Mouse (Mus musculus) frontal cortex, postnatal 36 days (tissue): Measurements from ENCODE around the gene Six2.

Experiments used
- DNase-seq, 2 experiments: peaks; one replicate each; pipeline ENCODE4 v3.0.0; 2022; ENCODE audit warnings: low spot score in 2 of 2

Six2 gene

DNA sequence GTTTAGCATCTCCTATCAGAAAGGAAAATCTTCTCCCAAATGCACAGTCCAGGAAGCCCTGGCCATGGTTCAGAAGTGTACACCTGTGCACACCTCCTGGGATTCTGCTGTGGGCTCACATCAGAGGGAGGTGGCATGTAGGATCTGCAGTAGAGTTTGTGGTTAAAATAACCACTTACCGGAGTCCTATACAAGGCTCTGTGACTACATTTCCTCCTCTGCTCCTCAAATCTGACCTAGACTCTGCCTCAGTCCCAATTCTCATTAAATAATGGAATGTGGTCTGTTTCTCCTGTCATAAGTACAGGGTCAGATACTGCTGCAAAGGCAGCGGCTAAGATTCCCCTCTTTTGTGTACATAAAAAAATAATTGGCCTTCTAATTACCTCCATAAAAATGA lies 23.9 kb downstream of the Six2 start:
- DNase-seq, result no peak

DNA sequence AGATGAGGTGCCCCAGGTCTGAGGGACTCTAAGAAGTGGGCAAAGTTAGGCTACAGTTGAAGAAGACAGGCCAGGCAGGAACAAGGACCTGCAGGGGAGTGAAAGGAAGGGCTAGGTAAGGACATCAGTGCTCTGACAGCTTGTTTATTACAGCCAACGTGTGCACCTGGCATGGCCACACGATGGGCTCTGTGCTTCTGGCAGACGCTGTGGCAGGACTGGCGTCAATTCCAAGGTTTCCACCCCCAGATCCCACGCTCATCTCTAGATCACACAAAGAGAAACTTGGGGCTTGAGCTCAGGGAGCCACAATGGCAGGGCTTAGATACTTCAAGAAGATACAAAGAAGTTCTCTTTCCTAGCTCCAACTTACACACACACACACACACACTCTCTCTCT lies 26.6 kb downstream of the Six2 start:
- DNase-seq, result no peak

DNA sequence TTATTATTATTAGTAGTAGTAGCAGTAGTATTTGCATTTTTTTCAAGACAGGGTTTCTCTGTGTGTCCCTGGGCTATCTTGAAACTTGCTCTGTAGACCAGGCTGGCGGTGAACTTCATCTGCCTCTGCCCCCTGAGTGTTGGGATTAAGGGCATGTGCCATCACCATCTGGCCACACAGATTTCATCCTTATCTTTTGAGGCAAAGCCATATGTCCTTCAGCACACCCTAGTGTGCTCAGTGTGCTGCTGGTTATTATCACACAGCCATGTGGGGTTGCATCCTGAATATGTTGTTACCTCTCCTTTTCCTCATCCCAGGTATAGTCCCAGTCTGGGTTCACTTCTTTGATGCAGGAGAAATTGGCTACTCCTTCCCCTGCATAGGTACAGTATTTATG lies 28.1 kb downstream of the Six2 start:
- no peak for DNase-seq

DNA sequence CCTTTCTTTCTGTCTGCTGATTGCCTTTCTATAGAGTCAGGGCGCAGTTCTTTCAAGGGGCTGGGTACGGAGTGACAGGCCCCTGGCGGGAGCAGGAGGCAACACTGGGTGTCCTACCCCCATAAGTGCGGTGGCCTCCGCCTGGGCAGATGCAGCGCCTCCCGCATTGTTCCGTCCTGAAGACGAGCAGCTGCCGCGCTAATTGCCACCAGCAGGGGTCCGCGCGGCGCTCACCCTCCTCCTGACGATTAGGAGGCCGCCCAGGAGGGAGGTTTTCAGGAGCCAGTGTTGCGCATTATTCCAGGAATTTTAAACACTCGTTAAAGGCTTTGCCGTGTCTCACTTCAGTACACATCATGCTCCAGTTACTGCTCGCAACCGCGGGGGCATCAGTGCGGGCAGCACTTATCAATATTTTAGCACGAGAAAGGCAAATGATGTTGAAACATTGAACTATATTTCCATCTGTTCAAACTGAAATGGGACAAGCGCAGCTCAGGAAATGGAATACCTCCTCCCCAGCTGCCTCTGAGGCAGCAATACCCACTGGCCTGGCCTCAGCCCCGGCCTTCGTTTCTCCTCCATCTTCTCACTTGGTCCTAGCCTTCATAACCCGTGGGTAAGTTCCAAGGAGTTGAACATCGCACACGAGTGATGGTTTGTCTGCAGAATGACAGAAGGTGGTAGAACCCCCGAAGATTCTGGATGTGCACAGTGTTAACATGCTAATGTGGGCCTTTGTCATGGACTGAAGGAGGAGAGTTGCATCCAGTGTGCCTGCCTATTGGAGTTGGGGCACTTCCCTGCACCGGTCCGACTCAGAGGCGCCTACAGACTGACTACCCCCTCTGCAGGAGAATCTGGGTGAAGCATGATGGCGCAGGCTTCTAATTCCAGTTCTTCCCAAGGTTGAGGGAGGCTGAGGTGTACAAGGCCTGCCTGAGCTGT lies 42.1 kb downstream of the Six2 start:
- DNase-seq, result no peak

DNA sequence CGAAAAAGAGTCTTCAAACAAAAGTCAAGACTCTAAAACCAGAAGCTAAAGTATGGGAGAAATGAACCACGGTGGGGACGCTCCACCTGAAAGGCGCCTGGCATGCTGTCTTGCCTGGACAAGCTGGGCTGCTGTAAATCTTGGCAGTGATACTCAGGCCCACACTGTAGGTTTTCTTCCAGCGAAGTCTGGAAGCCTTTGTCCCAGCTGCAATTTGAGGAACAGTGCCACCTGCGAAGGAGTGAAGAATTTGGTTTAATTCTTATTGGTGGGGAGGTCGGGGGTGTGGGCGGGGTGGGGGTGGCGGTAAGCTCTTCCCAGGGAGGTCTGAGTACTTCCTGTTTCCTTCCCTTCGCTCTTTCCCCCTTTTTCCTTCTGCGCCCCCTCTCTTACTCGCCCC lies 42.8 kb downstream of the Six2 start:
- no peak for DNase-seq

DNA sequence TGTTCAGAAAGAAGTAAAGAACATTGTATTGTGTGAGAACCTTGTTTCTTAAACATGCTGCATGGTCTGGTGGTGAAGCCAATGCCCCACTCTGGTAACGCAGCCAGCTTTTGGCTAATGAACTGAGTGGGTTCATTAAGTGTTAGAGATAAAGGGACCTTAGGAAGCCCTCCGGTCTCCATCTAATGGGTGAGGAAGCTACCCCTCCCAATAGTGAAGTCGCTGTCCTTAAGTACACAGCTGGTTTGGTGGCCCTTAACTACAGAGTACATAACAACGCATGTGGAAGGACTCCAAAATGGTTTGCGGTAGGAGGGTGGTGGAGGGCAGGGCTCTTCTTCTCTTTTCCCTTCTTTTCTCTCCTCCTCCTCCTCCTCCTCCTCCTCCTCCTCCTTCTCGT lies 50.2 kb downstream of the Six2 start:
- no peak for DNase-seq
